Mouse (Mus musculus): ENCODE data around the gene Syt2. TPM values are rescaled to one million over a fixed set of nuclear protein-coding genes. Genes with fewer than 3 reads are reported as not detected.

Syt2 gene
- total and polyA plus RNA-seq, 2 experiments from 2014 or later = 6.2 to 19.0 TPM

- no peak for TF ChIP-seq CTCF (IDR thresholded peaks at IDR 0.05)
- H3K27ac ChIP-seq (ENCODE audit: low read depth, low read length) = no peak overlapping the region
- H3K36me3 ChIP-seq (ENCODE audit: insufficient read depth, low read length) = no peaks in the 10 kb centered on the region
- DNase-seq (ENCODE audit: low spot score) (no peak), ATAC-seq (ENCODE audit: low FRiP score) (no peak)
- H3K27me3 ChIP-seq (ENCODE audit: insufficient read depth, low read length) = peaks cover 5% of the 10 kb centered on the region; the same call in 1 of the 2 replicates
- H3K4me1 ChIP-seq (ENCODE audit: insufficient read depth, low read length) = peaks cover 3% of the 10 kb centered on the region; the same call in 1 of the 2 replicates
- WGBS = 76% methylated on average over 9 of the region's 9 CpGs
- no peaks in the 10 kb centered on the region for H3K9me3 ChIP-seq (ENCODE audit: low read length)
- no peak overlapping the region for H3K4me2 ChIP-seq (ENCODE audit: low read depth, low read length, poor library complexity, severe bottlenecking)
- H3K9ac ChIP-seq (replicated peaks; ENCODE audit: low read length, poor library complexity, severe bottlenecking) = no peak overlapping the region
- no peak overlapping the region for H3K4me3 ChIP-seq (ENCODE audit: low read depth, low read length)
These were observed 66.4 kb downstream of the Syt2 start for GRCm38 (mm10) chr1:134712781-134713299.

- DNase-seq (ENCODE audit: low spot score) (peak; percentile 54), ATAC-seq (ENCODE audit: low FRiP score) (no peak; the same call in 1 of the 2 replicates)
- H3K9ac ChIP-seq (replicated peaks; ENCODE audit: low read length, poor library complexity, severe bottlenecking) = no peak overlapping the region
- no peak for TF ChIP-seq CTCF (IDR thresholded peaks at IDR 0.05)
- peaks cover 3% of the 10 kb centered on the region; the same call in 1 of the 2 replicates for H3K4me1 ChIP-seq (ENCODE audit: insufficient read depth, low read length)
- 10% methylated on average over 11 of the region's 11 CpGs for WGBS
- H3K4me3 ChIP-seq (ENCODE audit: low read depth, low read length) = no peak overlapping the region
- no peak overlapping the region; the same call in 1 of the 2 replicates for H3K4me2 ChIP-seq (ENCODE audit: low read depth, low read length, poor library complexity, severe bottlenecking)
- peaks cover 5% of the 10 kb centered on the region; the same call in 1 of the 2 replicates for H3K27me3 ChIP-seq (ENCODE audit: insufficient read depth, low read length)
- H3K36me3 ChIP-seq (ENCODE audit: insufficient read depth, low read length) = no peaks in the 10 kb centered on the region
- no peaks in the 10 kb centered on the region for H3K9me3 ChIP-seq (ENCODE audit: low read length)
- no peak overlapping the region for H3K27ac ChIP-seq (ENCODE audit: low read depth, low read length)
These were observed 67.0 kb downstream of the Syt2 start for GRCm38 (mm10) chr1:134713421-134713969.

- Histone ChIP-seq H3K4me3 (ENCODE audit: low read depth, low read length) (no peak overlapping the region), H3K9ac (replicated peaks; ENCODE audit: low read length, poor library complexity, severe bottlenecking) (no peak overlapping the region), H3K36me3 (ENCODE audit: insufficient read depth, low read length) (no peaks in the 10 kb centered on the region), H3K27me3 (ENCODE audit: insufficient read depth, low read length) (peaks cover 5% of the 10 kb centered on the region; the same call in 1 of the 2 replicates), H3K4me2 (ENCODE audit: low read depth, low read length, poor library complexity, severe bottlenecking) (no peak overlapping the region), H3K4me1 (ENCODE audit: insufficient read depth, low read length) (peaks cover 3% of the 10 kb centered on the region; the same call in 1 of the 2 replicates), H3K9me3 (ENCODE audit: low read length) (no peaks in the 10 kb centered on the region), H3K27ac (ENCODE audit: low read depth, low read length) (no peak overlapping the region)
- DNase-seq (ENCODE audit: low spot score) (no peak), ATAC-seq (ENCODE audit: low FRiP score) (no peak)
- 46% methylated on average over 8 of the region's 8 CpGs for WGBS
- TF ChIP-seq CTCF (IDR thresholded peaks at IDR 0.05) = no peak
These were observed 67.7 kb downstream of the Syt2 start for GRCm38 (mm10) chr1:134714166-134714565.

- no peak for ATAC-seq (ENCODE audit: low FRiP score)
- peaks cover 3% of the 10 kb centered on the region; the same call in 1 of the 2 replicates for H3K27me3 ChIP-seq (ENCODE audit: insufficient read depth, low read length)
- no peaks in the 10 kb centered on the region for H3K9me3 ChIP-seq (ENCODE audit: low read length)
- H3K4me2 ChIP-seq (ENCODE audit: low read depth, low read length, poor library complexity, severe bottlenecking) = no peak overlapping the region
- 60% methylated on average over 5 of the region's 5 CpGs for WGBS
- no peak for DNase-seq (ENCODE audit: low spot score)
- H3K4me3 ChIP-seq (ENCODE audit: low read depth, low read length) = no peak overlapping the region
- H3K27ac ChIP-seq (ENCODE audit: low read depth, low read length) = no peak overlapping the region
- no peak for TF ChIP-seq CTCF (IDR thresholded peaks at IDR 0.05)
- peaks cover 3% of the 10 kb centered on the region; the same call in 1 of the 2 replicates for H3K4me1 ChIP-seq (ENCODE audit: insufficient read depth, low read length)
- no peaks in the 10 kb centered on the region for H3K36me3 ChIP-seq (ENCODE audit: insufficient read depth, low read length)
- no peak overlapping the region for H3K9ac ChIP-seq (replicated peaks; ENCODE audit: low read length, poor library complexity, severe bottlenecking)
These were observed 68.6 kb downstream of the Syt2 start for GRCm38 (mm10) chr1:134715092-134715491.

GRCm38 (mm10) chr1:134719718-134720304, 73.3 kb downstream of the Syt2 start:
- ATAC-seq (ENCODE audit: low FRiP score) = 0 out of 2 replicates have a peak, but pooled peaks have one; percentile 5
- no peak overlapping the region for H3K27ac ChIP-seq (ENCODE audit: low read depth, low read length)
- no peak overlapping the region for H3K4me2 ChIP-seq (ENCODE audit: low read depth, low read length, poor library complexity, severe bottlenecking)
- no peak for TF ChIP-seq CTCF (IDR thresholded peaks at IDR 0.05)
- no peak overlapping the region for H3K9ac ChIP-seq (replicated peaks; ENCODE audit: low read length, poor library complexity, severe bottlenecking)
- 46% methylated on average over 12 of the region's 12 CpGs for WGBS
- no peaks in the 10 kb centered on the region for H3K4me1 ChIP-seq (ENCODE audit: insufficient read depth, low read length)
- no peak for DNase-seq (ENCODE audit: low spot score)
- no peaks in the 10 kb centered on the region for H3K9me3 ChIP-seq (ENCODE audit: low read length)
- H3K4me3 ChIP-seq (ENCODE audit: low read depth, low read length) = no peak overlapping the region
- no peaks in the 10 kb centered on the region for H3K27me3 ChIP-seq (ENCODE audit: insufficient read depth, low read length)
- H3K36me3 ChIP-seq (ENCODE audit: insufficient read depth, low read length) = no peaks in the 10 kb centered on the region

GRCm38 (mm10) chr1:134721486-134721885, 75.0 kb downstream of the Syt2 start:
- no peak for TF ChIP-seq CTCF (IDR thresholded peaks at IDR 0.05)
- H3K36me3 ChIP-seq (ENCODE audit: insufficient read depth, low read length) = no peaks in the 10 kb centered on the region
- no peak overlapping the region for H3K27ac ChIP-seq (ENCODE audit: low read depth, low read length)
- WGBS = 84% methylated on average over 5 of the region's 5 CpGs
- H3K9me3 ChIP-seq (ENCODE audit: low read length) = no peaks in the 10 kb centered on the region
- no peak for DNase-seq (ENCODE audit: low spot score)
- H3K27me3 ChIP-seq (ENCODE audit: insufficient read depth, low read length) = no peaks in the 10 kb centered on the region
- H3K9ac ChIP-seq (replicated peaks; ENCODE audit: low read length, poor library complexity, severe bottlenecking) = no peak overlapping the region
- H3K4me3 ChIP-seq (ENCODE audit: low read depth, low read length) = no peak overlapping the region
- ATAC-seq (ENCODE audit: low FRiP score) = no peak
- H3K4me1 ChIP-seq (ENCODE audit: insufficient read depth, low read length) = no peaks in the 10 kb centered on the region
- no peak overlapping the region for H3K4me2 ChIP-seq (ENCODE audit: low read depth, low read length, poor library complexity, severe bottlenecking)

Data from midbrain, postnatal 0 days (tissue).